Mouse (Mus musculus) forebrain, postnatal 0 days (tissue): ENCODE results near the gene Igsf9b. TPM values are rescaled to one million over a fixed set of nuclear protein-coding genes. Genes with fewer than 3 reads are reported as not detected.
A peak's percentile ranks its signal among the peaks of the same experiment; 100 is the strongest.

Experiments
- ATAC-seq: fragments of 200-750 bp; cut with Nextera tagmentation; 2 replicates; pipeline ENCODE4 v1.8.0; 2017; ENCODE audit warnings: mild to moderate bottlenecking, moderate library complexity
- DNase-seq: peaks from one replicate; pipeline ENCODE4 v3.0.0-alpha.2; 2015
- H3K27ac ChIP-seq: fragments of 300-500 bp; sonication (generic); 2 replicates; pipeline ENCODE4 v1.5.1; 2014; ENCODE audit warnings: low read depth, mild to moderate bottlenecking, antibody characterized with exemption, low read length, moderate library complexity, mixed read lengths
- H3K27me3 ChIP-seq: fragments of 300-500 bp; sonication (generic); 2 replicates; pipeline ENCODE4 v1.6.1; 2014; ENCODE audit warnings: mild to moderate bottlenecking, low read length, mixed read lengths; ENCODE audit not compliant: insufficient read depth
- H3K36me3 ChIP-seq: fragments of 300-500 bp; sonication (generic); 2 replicates; pipeline ENCODE4 v1.6.1; 2014; ENCODE audit warnings: mild to moderate bottlenecking, moderate library complexity; ENCODE audit not compliant: insufficient read depth
- H3K4me1 ChIP-seq: fragments of 300-500 bp; sonication (generic); 2 replicates; pipeline ENCODE4 v1.6.1; 2014; ENCODE audit warnings: antibody characterized with exemption; ENCODE audit not compliant: insufficient read depth
- H3K4me2 ChIP-seq: fragments of 300-500 bp; sonication (generic); 2 replicates; pipeline ENCODE4 v1.6.1; 2014; ENCODE audit warnings: low read depth, mild to moderate bottlenecking, moderate library complexity
- H3K4me3 ChIP-seq: fragments of 300-500 bp; sonication (generic); 2 replicates; pipeline ENCODE4 v1.5.1; 2014; ENCODE audit warnings: low read depth, low read length, mixed read lengths
- H3K9ac ChIP-seq: fragments of 300-500 bp; sonication (generic); 2 replicates; pipeline ENCODE4 v1.6.1; 2014; ENCODE audit warnings: mild to moderate bottlenecking
- H3K9me3 ChIP-seq: fragments of 300-500 bp; sonication (generic); 2 replicates; pipeline ENCODE4 v1.6.1; 2016; ENCODE audit warnings: low read length
- CTCF ChIP-seq: sonication (generic); IDR thresholded peaks from 2 replicates; pipeline ENCODE4 v1.5.1; 2016; ENCODE audit warnings: antibody characterized with exemption, control low read depth, low read depth
- WGBS: fragments of 180-500 bp; shearing (Covaris S2); extraction: QIAGEN DNeasy Blood & Tissue Kit; methylation state at CpG from one replicate; pipeline ENCODE4 v1.1.7; 2014; 5-methylcytosine and 5-hydroxymethylcytosine counted together
- polyA plus RNA-seq: library from polyadenylated mRNA; unstranded; fragments of >200 nt; fragmentation: Nextera tagmentation; extraction: Ambion mirVana; gene quantifications from 2 replicates; pipeline ENCODE4 v1.2.1, GENCODE M21; 2015
- total RNA-seq: library from RNA; depleted of rRNA; stranded (reverse); fragments of >200 nt; gene quantifications from 2 replicates; pipeline ENCODE4 v1.2.3, GENCODE M21; 2014

Gene Igsf9b
- total and polyA plus RNA-seq, 2 experiments from 2014 or later: 11.8 to 30.8 TPM

GRCm38 (mm10) chr9:27302291-27302690 is 3.3 kb downstream of the Igsf9b start:
- DNase-seq (no peak), ATAC-seq (no peak)
- TF ChIP-seq CTCF: no peak
- Histone ChIP-seq H3K27ac (no peak overlapping the region), H3K4me1 (peaks cover 21% of the 10 kb centered on the region), H3K9me3 (no peaks in the 10 kb centered on the region), H3K9ac (no peak overlapping the region), H3K4me2 (peak overlapping the region; percentile 70; the same call in 1 of the 2 replicates), H3K27me3 (no peaks in the 10 kb centered on the region), H3K4me3 (peak overlapping the region; percentile 9; the same call in 1 of the 2 replicates), H3K36me3 (no peaks in the 10 kb centered on the region)
- 61% methylated on average over 5 of the region's 5 CpGs for WGBS

- WGBS: 70% methylated on average over 17 of the region's 17 CpGs
- H3K4me3 ChIP-seq: no peak overlapping the region
- peak overlapping the region; percentile 13; the same call in 1 of the 2 replicates for H3K4me2 ChIP-seq
- no peak overlapping the region for H3K9ac ChIP-seq
- H3K9me3 ChIP-seq: no peaks in the 10 kb centered on the region
- DNase-seq (no peak), ATAC-seq (no peak)
- H3K27me3 ChIP-seq: no peaks in the 10 kb centered on the region
- H3K36me3 ChIP-seq: no peaks in the 10 kb centered on the region
- H3K4me1 ChIP-seq: peaks cover 30% of the 10 kb centered on the region
- no peak overlapping the region for H3K27ac ChIP-seq
- no peak for TF ChIP-seq CTCF
Measured at GRCm38 (mm10) chr9:27303571-27304484, 4.8 kb downstream of the Igsf9b start.

- Histone ChIP-seq H3K4me3 (no peak overlapping the region), H3K9ac (no peak overlapping the region), H3K4me2 (no peak overlapping the region), H3K4me1 (peaks cover 33% of the 10 kb centered on the region), H3K27me3 (no peaks in the 10 kb centered on the region), H3K9me3 (no peaks in the 10 kb centered on the region), H3K27ac (no peak overlapping the region), H3K36me3 (no peaks in the 10 kb centered on the region)
- no peak for ATAC-seq
- no peak for TF ChIP-seq CTCF
- 62% methylated on average over 5 of the region's 5 CpGs for WGBS
- DNase-seq: no peak
Measured at GRCm38 (mm10) chr9:27304485-27305102, 5.6 kb downstream of the Igsf9b start.

- H3K4me1 ChIP-seq: peaks cover 33% of the 10 kb centered on the region
- ATAC-seq: no peak
- H3K36me3 ChIP-seq: no peaks in the 10 kb centered on the region
- no peak for TF ChIP-seq CTCF
- H3K4me2 ChIP-seq: no peak overlapping the region
- H3K27ac ChIP-seq: no peak overlapping the region
- no peaks in the 10 kb centered on the region for H3K9me3 ChIP-seq
- no peak overlapping the region for H3K4me3 ChIP-seq
- no peak for DNase-seq
- 66% methylated on average over 3 of the region's 3 CpGs for WGBS
- no peaks in the 10 kb centered on the region for H3K27me3 ChIP-seq
- no peak overlapping the region for H3K9ac ChIP-seq
Measured at GRCm38 (mm10) chr9:27305502-27305901, 6.5 kb downstream of the Igsf9b start.

GRCm38 (mm10) chr9:27306642-27307041 is 7.6 kb downstream of the Igsf9b start:
- H3K9me3 ChIP-seq: no peaks in the 10 kb centered on the region
- peak overlapping the region; percentile 83 for H3K27ac ChIP-seq
- H3K27me3 ChIP-seq: no peaks in the 10 kb centered on the region
- 0 out of 2 replicates have a peak overlapping the region, but pooled peaks have one; percentile 25 for H3K4me2 ChIP-seq
- TF ChIP-seq CTCF: no peak
- 27% methylated on average over 4 of the region's 4 CpGs for WGBS
- ATAC-seq (no peak), DNase-seq (no peak)
- 0 out of 2 replicates have a peak, but pooled peaks cover 2% of the 10 kb centered on the region for H3K36me3 ChIP-seq
- peak overlapping the region; percentile 37 for H3K9ac ChIP-seq
- peaks cover 33% of the 10 kb centered on the region for H3K4me1 ChIP-seq
- H3K4me3 ChIP-seq: no peak overlapping the region

GRCm38 (mm10) chr9:27307265-27307664 is 8.3 kb downstream of the Igsf9b start:
- peaks cover 31% of the 10 kb centered on the region for H3K4me1 ChIP-seq
- H3K9ac ChIP-seq: peak overlapping the region; percentile 37
- WGBS: 9% methylated on average over 3 of the region's 3 CpGs
- no peak overlapping the region for H3K4me3 ChIP-seq
- peak overlapping the region; percentile 83 for H3K27ac ChIP-seq
- H3K9me3 ChIP-seq: no peaks in the 10 kb centered on the region
- no peaks in the 10 kb centered on the region for H3K27me3 ChIP-seq
- peak; percentile 12; the same call in 1 of the 2 replicates for TF ChIP-seq CTCF
- H3K36me3 ChIP-seq: 0 out of 2 replicates have a peak, but pooled peaks cover 6% of the 10 kb centered on the region
- 0 out of 2 replicates have a peak overlapping the region, but pooled peaks have one; percentile 25 for H3K4me2 ChIP-seq
- peak; percentile 90 for ATAC-seq
- peak; percentile 80 for DNase-seq

- 48% methylated on average over 7 of the region's 7 CpGs for WGBS
- Histone ChIP-seq H3K4me1 (peaks cover 24% of the 10 kb centered on the region), H3K4me3 (no peak overlapping the region), H3K9ac (peak overlapping the region; percentile 37; the same call in 1 of the 2 replicates), H3K27ac (peak overlapping the region; percentile 83), H3K27me3 (no peaks in the 10 kb centered on the region), H3K4me2 (0 out of 2 replicates have a peak overlapping the region, but pooled peaks have one; percentile 25), H3K9me3 (no peaks in the 10 kb centered on the region), H3K36me3 (0 out of 2 replicates have a peak, but pooled peaks cover 6% of the 10 kb centered on the region)
- no peak for ATAC-seq
- TF ChIP-seq CTCF: no peak
- no peak for DNase-seq
Measured at GRCm38 (mm10) chr9:27308045-27308444, 9.0 kb downstream of the Igsf9b start.
